Mouse (Mus musculus) brain, embryonic 14.5 days (tissue): Measurements from ENCODE around the gene Rpap3.
"Not testable (repeated sequence)": the region's sequence is repeated elsewhere in the genome, so short reads cannot be mapped to it uniquely, and the experiment has no call there.

Experiments
- CTCF ChIP-seq: fragments of 200-500 bp; IDR thresholded peaks from 2 replicates; pipeline ENCODE4 v1.5.1; 2012; ENCODE audit warnings: inconsistent platforms, mild to moderate bottlenecking, moderate library complexity, borderline replicate concordance; ENCODE audit not compliant: insufficient read depth, insufficient read length; ENCODE audit errors: extremely low read depth
- POLR2A ChIP-seq: fragments of 200-500 bp; IDR thresholded peaks from 2 replicates; pipeline ENCODE4 v1.6.1; 2012; ENCODE audit warnings: mild to moderate bottlenecking, inconsistent platforms, borderline replicate concordance; ENCODE audit not compliant: poor library complexity, insufficient read depth, insufficient read length, severe bottlenecking; ENCODE audit errors: extremely low read depth

GRCm38 (mm10) chr15:97668158-97668877 is 37.3 kb downstream of the Rpap3 start:
- TF ChIP-seq POLR2A, CTCF: not testable (repeated sequence)
